23 mouse cellular contexts compared by ENCODE assay signal in the genomic region with DNA sequence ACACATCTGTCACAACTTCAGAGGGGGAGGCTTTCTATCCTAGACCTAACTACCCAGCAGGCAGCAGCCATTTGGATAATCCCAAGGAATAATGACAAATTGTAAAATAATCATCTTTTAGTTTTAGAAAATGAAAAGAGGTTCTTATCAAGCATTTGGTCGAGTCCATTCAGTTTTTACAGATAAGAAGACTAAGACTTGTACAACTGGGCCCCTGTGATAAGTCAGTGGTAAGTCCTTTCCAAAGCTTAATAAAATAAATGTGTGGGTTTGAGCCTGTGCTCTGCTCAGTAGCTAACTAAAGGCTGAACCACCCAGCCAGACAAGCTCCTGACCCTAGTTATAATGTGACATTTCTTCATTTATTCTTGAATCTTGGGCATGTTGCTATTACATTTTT.
DNase-seq lines count a peak whose midpoint lies in the region; ATAC-seq and TF ChIP-seq lines count a peak whose summit lies in the region.
"Had no signal": no experiment of that assay in that cellular context is flagged by ENCODE, and none has a peak within 500 bp of the region (broad histone marks: within the 10 kb centered on the region; RNA-seq: fewer than 3 reads in every experiment).

No protein-coding gene starts in this region.

- H3K9ac ChIP-seq in forebrain, embryonic 15.5 days (replicated peaks): no peak overlapping the region
- H3K9ac ChIP-seq in heart, embryonic 16.5 days (ENCODE audit: low read length): no peak overlapping the region
- H3K9ac ChIP-seq in liver, postnatal 0 days (replicated peaks): no peak overlapping the region
- H3K9ac ChIP-seq: forebrain, embryonic 13.5 days; hindbrain, embryonic 12.5 days had no signal

- TF ChIP-seq CTCF in liver, postnatal 0 days (IDR thresholded peaks at IDR 0.05; ENCODE audit: low read depth): no peak

- no peaks in the 10 kb centered on the region for H3K36me3 ChIP-seq in forebrain, embryonic 10.5 days (replicated peaks)
- H3K36me3 ChIP-seq in forebrain, embryonic 15.5 days: no peaks in the 10 kb centered on the region
- H3K36me3 ChIP-seq in heart, embryonic 16.5 days (ENCODE audit: control insufficient read depth, insufficient read depth): peaks cover 4% of the 10 kb centered on the region; the same call in 1 of the 2 replicates
- H3K36me3 ChIP-seq in embryonic facial prominence, embryonic 10.5 days (replicated peaks): no peaks in the 10 kb centered on the region; the same call in none of the 2 replicates
- H3K36me3 ChIP-seq in liver, postnatal 0 days (replicated peaks; ENCODE audit: insufficient read depth, low read length): no peaks in the 10 kb centered on the region
- H3K36me3 ChIP-seq: hindbrain, embryonic 12.5 days had no signal

- no peak overlapping the region for H3K4me2 ChIP-seq in forebrain, embryonic 15.5 days (replicated peaks)
- no peak overlapping the region for H3K4me2 ChIP-seq in heart, embryonic 16.5 days (ENCODE audit: low read depth, low read length)
- no peak overlapping the region for H3K4me2 ChIP-seq in liver, postnatal 0 days (ENCODE audit: low read depth, low read length)
- H3K4me2 ChIP-seq: forebrain, embryonic 13.5 days; hindbrain, embryonic 12.5 days had no signal

- H3K27ac ChIP-seq in forebrain, embryonic 10.5 days: 0 out of 2 replicates have a peak overlapping the region, but pooled peaks have one; percentile 79
- no peak overlapping the region for H3K27ac ChIP-seq in forebrain, embryonic 15.5 days (replicated peaks)
- peak overlapping the region; percentile 81; the same call in 1 of the 2 replicates for H3K27ac ChIP-seq in heart, embryonic 16.5 days (ENCODE audit: low read length)
- H3K27ac ChIP-seq in embryonic facial prominence, embryonic 10.5 days (replicated peaks): 0 out of 2 replicates have a peak overlapping the region, but pooled peaks have one; percentile 79
- H3K27ac ChIP-seq in liver, postnatal 0 days (ENCODE audit: low read depth): no peak overlapping the region
- H3K27ac ChIP-seq: forebrain, embryonic 13.5 days; left cerebral cortex, adult 2 months had no signal

- TF ChIP-seq EP300 in liver, postnatal 0 days (IDR thresholded peaks at IDR 0.05; ENCODE audit: low read depth): peak; percentile 69

- intact Hi-C loops in heart, postnatal 10 days (cut with DNase I): no loop called here

- no peak for DNase-seq in forebrain, embryonic 10.5 days (ENCODE audit: extremely low spot score, low spot score)
- no peak for DNase-seq in heart, postnatal 10 days
- DNase-seq in embryonic facial prominence, embryonic 10.5 days (ENCODE audit: low spot score): no peak
- no peak for DNase-seq in liver, postnatal 0 days
- DNase-seq in lung, postnatal 36 days: no peak
- DNase-seq in adrenal gland, postnatal 4 days (ENCODE audit: low spot score in 2 of 2): no peak
- DNase-seq: adrenal gland, postnatal 36 days; cerebellum, adult 8-10 months; gastrocnemius, postnatal 36 days; kidney, postnatal 4 days; layer of hippocampus, adult 9-11 months; left cerebral cortex, postnatal 4 days; lung, postnatal 10 days; retina, postnatal 1 day; right cerebral cortex, postnatal 4 days; thymus, adult 2 months had no signal

- no peaks in the 10 kb centered on the region for H3K9me3 ChIP-seq in forebrain, embryonic 10.5 days
- H3K9me3 ChIP-seq in forebrain, embryonic 15.5 days: no peaks in the 10 kb centered on the region
- H3K9me3 ChIP-seq in heart, embryonic 16.5 days (replicated peaks; ENCODE audit: control insufficient read depth, low read length): no peaks in the 10 kb centered on the region
- no peaks in the 10 kb centered on the region for H3K9me3 ChIP-seq in embryonic facial prominence, embryonic 10.5 days
- H3K9me3 ChIP-seq in liver, postnatal 0 days (ENCODE audit: low read length): no peaks in the 10 kb centered on the region
- H3K9me3 ChIP-seq: forebrain, embryonic 13.5 days; hindbrain, embryonic 12.5 days had no signal

- H3K4me1 ChIP-seq in forebrain, embryonic 10.5 days: peaks cover 19% of the 10 kb centered on the region
- no peaks in the 10 kb centered on the region for H3K4me1 ChIP-seq in forebrain, embryonic 15.5 days
- H3K4me1 ChIP-seq in heart, embryonic 16.5 days (ENCODE audit: control insufficient read depth, insufficient read depth, low read length): peaks cover 40% of the 10 kb centered on the region
- peaks cover 17% of the 10 kb centered on the region for H3K4me1 ChIP-seq in embryonic facial prominence, embryonic 10.5 days
- H3K4me1 ChIP-seq in liver, postnatal 0 days (ENCODE audit: insufficient read depth): peaks cover 14% of the 10 kb centered on the region

- H3K27me3 ChIP-seq in forebrain, embryonic 10.5 days (ENCODE audit: poor library complexity, severe bottlenecking): no peaks in the 10 kb centered on the region
- no peaks in the 10 kb centered on the region for H3K27me3 ChIP-seq in forebrain, embryonic 15.5 days
- no peaks in the 10 kb centered on the region for H3K27me3 ChIP-seq in heart, embryonic 16.5 days (ENCODE audit: control insufficient read depth, insufficient read depth, low read length)
- no peaks in the 10 kb centered on the region for H3K27me3 ChIP-seq in embryonic facial prominence, embryonic 10.5 days (replicated peaks; ENCODE audit: low read depth, poor library complexity, severe bottlenecking)
- no peaks in the 10 kb centered on the region for H3K27me3 ChIP-seq in liver, postnatal 0 days (ENCODE audit: insufficient read depth, low read length)
- H3K27me3 ChIP-seq: forebrain, embryonic 13.5 days; hindbrain, embryonic 12.5 days had no signal

- no peak overlapping the region for H3K4me3 ChIP-seq in forebrain, embryonic 10.5 days
- no peak overlapping the region for H3K4me3 ChIP-seq in forebrain, embryonic 15.5 days
- H3K4me3 ChIP-seq in heart, embryonic 16.5 days (ENCODE audit: low read length): no peak overlapping the region
- H3K4me3 ChIP-seq in embryonic facial prominence, embryonic 10.5 days: no peak overlapping the region
- H3K4me3 ChIP-seq in liver, postnatal 0 days (ENCODE audit: low read depth, low read length): no peak overlapping the region
- H3K4me3 ChIP-seq: forebrain, embryonic 13.5 days; hindbrain, embryonic 12.5 days; left cerebral cortex, adult 2 months had no signal

- no peak for ATAC-seq in forebrain, embryonic 15.5 days (replicated peaks)
- no peak for ATAC-seq in heart, embryonic 16.5 days (replicated peaks; ENCODE audit: extremely low read depth, insufficient read depth, low FRiP score)
- no peak for ATAC-seq in liver, postnatal 0 days
- ATAC-seq: CD4-positive, CD25-positive, alpha-beta regulatory T cell, adult 4 months; forebrain, embryonic 13.5 days; inflammation-experienced regulatory T-cells, adult 6 months had no signal

- 65% methylated on average over 1 of the region's 1 CpGs for WGBS in forebrain, embryonic 10.5 days
- 61% methylated on average over 1 of the region's 1 CpGs for whole genome bisulfite sequencing in forebrain, embryonic 15.5 days
- 2% methylated on average over 1 of the region's 1 CpGs for WGBS in heart, embryonic 16.5 days
- WGBS in embryonic facial prominence, embryonic 10.5 days: 77% methylated on average over 1 of the region's 1 CpGs
- WGBS in liver, postnatal 0 days (ENCODE audit: insufficient replicate concordance): 33% methylated on average over 1 of the region's 1 CpGs

Comparison
In these comparisons a context has a peak if more than half of its experiments do, and no peak if none do; other contexts are left out.
1. H3K27ac ChIP-seq: peak in forebrain, embryonic 10.5 days (single experiment), heart, embryonic 16.5 days (single experiment) and embryonic facial prominence, embryonic 10.5 days (single experiment); none in forebrain, embryonic 15.5 days (single experiment) and liver, postnatal 0 days (single experiment).